Mouse (Mus musculus) embryonic facial prominence, embryonic 11.5 days (tissue): ENCODE results near the gene Samd4b. TPM values are rescaled to one million over a fixed set of nuclear protein-coding genes. Genes with fewer than 3 reads are reported as not detected.

Experiments used
- ATAC-seq: fragments of 200-750 bp; cut with Nextera tagmentation; replicated peaks from 2 replicates; pipeline ENCODE4 v1.8.0; 2017; ENCODE audit warnings: low read depth; ENCODE audit not compliant: insufficient number of reproducible peaks, low FRiP score, low TSS enrichment
- DNase-seq: peaks from one replicate; pipeline ENCODE4 v3.0.0-alpha.2; 2015; ENCODE audit warnings: low spot score
- H3K27ac ChIP-seq: fragments of 300-500 bp; sonication (generic); replicated peaks from 2 replicates; pipeline ENCODE4 v1.5.1; 2014; ENCODE audit warnings: mild to moderate bottlenecking, low read depth, low read length, control low read depth
- H3K27me3 ChIP-seq: fragments of 300-500 bp; sonication (generic); 2 replicates; pipeline ENCODE4 v1.6.1; 2014; ENCODE audit warnings: mild to moderate bottlenecking, low read length, moderate library complexity, mixed read lengths; ENCODE audit not compliant: control insufficient read depth, insufficient read depth
- H3K36me3 ChIP-seq: fragments of 300-500 bp; sonication (generic); replicated peaks from 2 replicates; pipeline ENCODE4 v1.6.1; 2014; ENCODE audit warnings: low read depth, mild to moderate bottlenecking, low read length, moderate library complexity, mixed read lengths; ENCODE audit not compliant: control insufficient read depth, insufficient read depth
- H3K4me1 ChIP-seq: fragments of 300-500 bp; sonication (generic); 2 replicates; pipeline ENCODE4 v1.6.1; 2014; ENCODE audit warnings: low read length, mixed read lengths; ENCODE audit not compliant: control insufficient read depth, insufficient read depth
- H3K4me2 ChIP-seq: fragments of 300-500 bp; sonication (generic); 2 replicates; pipeline ENCODE4 v1.6.1; 2014; ENCODE audit warnings: low read depth, mild to moderate bottlenecking, control low read depth, low read length, moderate library complexity
- H3K4me3 ChIP-seq: fragments of 300-500 bp; sonication (generic); 2 replicates; pipeline ENCODE4 v1.5.1; 2014; ENCODE audit warnings: low read depth, low read length, control low read depth
- H3K9ac ChIP-seq: fragments of 300-500 bp; sonication (generic); replicated peaks from 2 replicates; pipeline ENCODE4 v1.6.1; 2014; ENCODE audit warnings: mild to moderate bottlenecking, control low read depth, low read length
- H3K9me3 ChIP-seq: fragments of 300-500 bp; sonication (generic); replicated peaks from 2 replicates; pipeline ENCODE4 v1.6.1; 2016; ENCODE audit warnings: mild to moderate bottlenecking, low read length, inconsistent platforms, mixed read lengths; ENCODE audit not compliant: control insufficient read depth
- WGBS: fragments of 180-500 bp; shearing (Covaris S2); extraction: QIAGEN DNeasy Blood & Tissue Kit; methylation state at CpG from one replicate; pipeline ENCODE4 v1.1.7; 2014; 5-methylcytosine and 5-hydroxymethylcytosine counted together
- polyA plus RNA-seq: library from polyadenylated mRNA; unstranded; fragments of >200 nt; fragmentation: Nextera tagmentation; extraction: Ambion mirVana; gene quantifications from 2 replicates; pipeline ENCODE4 v1.2.1, GENCODE M21; 2014

Gene Samd4b
- 29.4 and 30.9 TPM in 2 replicates for polyA plus RNA-seq

GRCm38 (mm10) chr7:28597642-28598446 lies at the start of gene Samd4b, which contains the start of gene Pak4:
TSS of gene Samd4b (minus strand) at chr7:28598144.
TSS of gene Pak4 (minus strand) at chr7:28598185.
- Histone ChIP-seq H3K4me3 (peak within 1 kb of the TSS; percentile 65), H3K36me3 (no peaks in the 10 kb centered on the region), H3K4me1 (peaks cover 6% of the 10 kb centered on the region; the same call in 1 of the 2 replicates), H3K4me2 (peak within 1 kb of the TSS; percentile 74), H3K27me3 (no peaks in the 10 kb centered on the region), H3K9ac (peak within 1 kb of the TSS; percentile 61), H3K9me3 (no peaks in the 10 kb centered on the region), H3K27ac (peak within 1 kb of the TSS; percentile 63)
- DNase-seq, result peak; percentile 99
- peak; percentile 83 for ATAC-seq
- WGBS, result under 1% methylated on average over 66 of the region's 66 CpGs

GRCm38 (mm10) chr7:28647016-28647415 lies 49.1 kb upstream of the Samd4b start:
- Histone ChIP-seq H3K4me3 (no peak overlapping the region), H3K9me3 (no peaks in the 10 kb centered on the region), H3K9ac (no peak overlapping the region), H3K27me3 (no peaks in the 10 kb centered on the region), H3K27ac (no peak overlapping the region), H3K36me3 (no peaks in the 10 kb centered on the region), H3K4me2 (no peak overlapping the region), H3K4me1 (no peaks in the 10 kb centered on the region)
- DNase-seq (no peak), ATAC-seq (no peak)
- 52% methylated on average over 7 of the region's 7 CpGs for WGBS

- ATAC-seq, result no peak
Observed at GRCm38 (mm10) chr7:28645947-28646475, 48.1 kb upstream of the Samd4b start.

DNA sequence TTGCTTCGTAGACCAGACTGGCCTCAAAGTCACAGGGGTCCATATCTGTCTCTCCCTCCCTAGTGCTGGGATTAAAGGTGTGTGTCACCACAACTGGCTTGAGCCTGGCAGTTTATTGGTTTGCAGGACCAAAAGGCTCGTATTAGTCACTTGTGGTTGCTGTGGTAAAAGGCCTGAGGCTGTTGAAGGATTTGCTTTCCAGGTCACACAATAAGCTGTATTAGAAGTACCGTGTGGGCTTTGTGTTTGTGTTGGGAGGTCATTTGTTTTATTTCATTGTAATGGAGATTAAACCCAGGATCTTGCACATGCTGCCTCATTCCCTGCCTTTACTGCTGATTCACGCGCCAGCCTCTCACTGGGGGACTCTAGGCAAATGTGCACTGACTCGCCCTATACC lies 47.4 kb upstream of the Samd4b start:
- ATAC-seq (no peak), DNase-seq (no peak)
- Histone ChIP-seq H3K27me3 (no peaks in the 10 kb centered on the region), H3K4me1 (no peaks in the 10 kb centered on the region), H3K4me2 (no peak overlapping the region), H3K36me3 (no peaks in the 10 kb centered on the region), H3K4me3 (no peak overlapping the region), H3K9me3 (no peaks in the 10 kb centered on the region), H3K27ac (no peak overlapping the region), H3K9ac (no peak overlapping the region)
- 67% methylated on average over 6 of the region's 6 CpGs for WGBS

More at GRCm38 (mm10) chr7:28645947-28646475, 48.1 kb upstream of the Samd4b start:
- no peak overlapping the region for H3K9ac ChIP-seq
- H3K4me1 ChIP-seq, result no peaks in the 10 kb centered on the region
- H3K36me3 ChIP-seq, result no peaks in the 10 kb centered on the region
- no peak overlapping the region for H3K27ac ChIP-seq
- H3K4me2 ChIP-seq, result no peak overlapping the region
- no peak overlapping the region for H3K4me3 ChIP-seq
- H3K27me3 ChIP-seq, result no peaks in the 10 kb centered on the region
- WGBS, result 88% methylated on average over 2 of the region's 2 CpGs
- no peaks in the 10 kb centered on the region for H3K9me3 ChIP-seq
- no peak for DNase-seq

GRCm38 (mm10) chr7:28641546-28641945 lies 43.6 kb upstream of the Samd4b start:
- ATAC-seq (no peak), DNase-seq (no peak)
- Histone ChIP-seq H3K27me3 (no peaks in the 10 kb centered on the region), H3K9me3 (no peaks in the 10 kb centered on the region), H3K27ac (no peak overlapping the region), H3K9ac (no peak overlapping the region), H3K4me1 (no peaks in the 10 kb centered on the region), H3K4me3 (no peak overlapping the region), H3K36me3 (no peaks in the 10 kb centered on the region), H3K4me2 (no peak overlapping the region)
- WGBS, result 58% methylated on average over 8 of the region's 8 CpGs

- no peak overlapping the region for H3K9ac ChIP-seq
- H3K36me3 ChIP-seq, result no peaks in the 10 kb centered on the region
- no peak overlapping the region for H3K27ac ChIP-seq
- no peaks in the 10 kb centered on the region for H3K4me1 ChIP-seq
- 0 out of 2 replicates have a peak, but pooled peaks cover 2% of the 10 kb centered on the region for H3K27me3 ChIP-seq
- no peak for ATAC-seq
- H3K4me2 ChIP-seq, result no peak overlapping the region
- no peaks in the 10 kb centered on the region for H3K9me3 ChIP-seq
- H3K4me3 ChIP-seq, result no peak overlapping the region
- no peak for DNase-seq
- 16% methylated on average over 8 of the region's 8 CpGs for WGBS
Observed at GRCm38 (mm10) chr7:28637511-28637910, 39.6 kb upstream of the Samd4b start.

GRCm38 (mm10) chr7:28634128-28634527 lies 36.2 kb upstream of the Samd4b start:
- H3K36me3 ChIP-seq, result no peaks in the 10 kb centered on the region
- WGBS, result 46% methylated on average over 4 of the region's 4 CpGs
- no peaks in the 10 kb centered on the region for H3K9me3 ChIP-seq
- DNase-seq (no peak), ATAC-seq (no peak)
- no peak overlapping the region for H3K27ac ChIP-seq
- peaks cover 4% of the 10 kb centered on the region; the same call in 1 of the 2 replicates for H3K4me1 ChIP-seq
- H3K4me2 ChIP-seq, result no peak overlapping the region
- no peak overlapping the region for H3K4me3 ChIP-seq
- peaks cover 22% of the 10 kb centered on the region for H3K27me3 ChIP-seq
- no peak overlapping the region for H3K9ac ChIP-seq

DNA sequence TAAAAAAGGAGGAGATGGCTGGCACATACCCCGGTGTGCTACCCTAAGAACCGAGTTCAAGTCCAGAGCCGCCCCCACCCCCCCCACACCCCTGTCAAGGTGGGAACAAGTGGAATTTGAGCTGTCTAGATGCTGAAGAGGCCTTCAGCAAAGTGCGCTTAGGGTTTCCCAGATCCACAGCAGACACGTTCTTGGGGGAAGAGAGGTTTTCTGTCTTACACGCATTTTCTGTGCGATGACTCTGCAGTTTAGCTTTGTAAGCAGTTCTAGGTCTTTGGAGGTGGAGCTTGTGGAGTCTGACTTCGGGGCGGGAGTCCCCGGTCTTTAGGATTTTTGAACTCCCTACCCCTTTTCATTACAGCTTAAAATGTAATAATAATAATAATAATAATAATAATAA lies 33.1 kb upstream of the Samd4b start, which contains the start of gene Acp7:
TSS of gene Acp7 (minus strand) at position 260 of the 400 bp plus-strand sequence.
- DNase-seq, result no peak
- WGBS, result 30% methylated on average over 10 of the region's 10 CpGs
- Histone ChIP-seq H3K9ac (no peak within 1 kb of the TSS), H3K27me3 (peaks cover 26% of the 10 kb centered on the region), H3K4me1 (peaks cover 4% of the 10 kb centered on the region; the same call in 1 of the 2 replicates), H3K36me3 (no peaks in the 10 kb centered on the region), H3K9me3 (no peaks in the 10 kb centered on the region), H3K27ac (no peak within 1 kb of the TSS), H3K4me2 (peak within 1 kb of the TSS; percentile 41), H3K4me3 (no peak within 1 kb of the TSS)
- ATAC-seq, result no peak
